Mouse (Mus musculus) hindbrain, postnatal 0 days (tissue): ENCODE data around the gene Mtf2. TPM values are rescaled to one million over a fixed set of nuclear protein-coding genes. Genes with fewer than 3 reads are reported as not detected.
"Not testable (repeated sequence)": the region's sequence is repeated elsewhere in the genome, so short reads cannot be mapped to it uniquely, and the experiment has no call there.

Experiments used
- ATAC-seq: fragments of 200-750 bp; cut with Nextera tagmentation; 2 replicates; pipeline ENCODE4 v1.8.0; 2017; ENCODE audit warnings: mild to moderate bottlenecking, moderate TSS enrichment, moderate library complexity
- DNase-seq: peaks from one replicate; pipeline ENCODE4 v3.0.0-alpha.2; 2015; ENCODE audit warnings: low spot score
- H3K27ac ChIP-seq: fragments of 300-500 bp; sonication (generic); 2 replicates; pipeline ENCODE4 v1.5.1; 2014; ENCODE audit warnings: mild to moderate bottlenecking
- H3K27me3 ChIP-seq: fragments of 300-500 bp; sonication (generic); 2 replicates; pipeline ENCODE4 v1.6.1; 2014; ENCODE audit warnings: low read length, mixed read lengths; ENCODE audit not compliant: insufficient read depth
- H3K36me3 ChIP-seq: fragments of 300-500 bp; sonication (generic); 2 replicates; pipeline ENCODE4 v1.6.1; 2014; ENCODE audit warnings: low read length, mixed read lengths; ENCODE audit not compliant: insufficient read depth
- H3K4me1 ChIP-seq: fragments of 300-500 bp; sonication (generic); 2 replicates; pipeline ENCODE4 v1.6.1; 2014; ENCODE audit warnings: antibody characterized with exemption, low read length, mixed read lengths; ENCODE audit not compliant: insufficient read depth
- H3K4me2 ChIP-seq: fragments of 300-500 bp; sonication (generic); 2 replicates; pipeline ENCODE4 v1.6.1; 2014; ENCODE audit warnings: low read depth, mild to moderate bottlenecking, low read length, moderate library complexity, mixed read lengths
- H3K4me3 ChIP-seq: fragments of 300-500 bp; sonication (generic); 2 replicates; pipeline ENCODE4 v1.5.1; 2014; ENCODE audit warnings: low read length
- H3K9ac ChIP-seq: fragments of 300-500 bp; sonication (generic); replicated peaks from 2 replicates; pipeline ENCODE4 v1.6.1; 2014; ENCODE audit warnings: mild to moderate bottlenecking, low read length, moderate library complexity, mixed read lengths
- H3K9me3 ChIP-seq: fragments of 300-500 bp; sonication (generic); 2 replicates; pipeline ENCODE4 v1.6.1; 2016; ENCODE audit warnings: low read length, mixed read lengths
- CTCF ChIP-seq: IDR thresholded peaks from 2 replicates; pipeline ENCODE4 v1.5.1; 2016; ENCODE audit warnings: antibody characterized with exemption, control low read depth, low read depth
- WGBS: fragments of 180-500 bp; shearing (Covaris S2); extraction: QIAGEN DNeasy Blood & Tissue Kit; methylation state at CpG from one replicate; pipeline ENCODE4 v1.1.7; 2014; 5-methylcytosine and 5-hydroxymethylcytosine counted together
- polyA plus RNA-seq: library from polyadenylated mRNA; unstranded; fragments of >200 nt; fragmentation: Nextera tagmentation; extraction: Ambion mirVana; gene quantifications from 2 replicates; pipeline ENCODE4 v1.2.1, GENCODE M21; 2015
- total RNA-seq: library from RNA; depleted of rRNA; stranded (reverse); fragments of >200 nt; gene quantifications from 2 replicates; pipeline ENCODE4 v1.2.3, GENCODE M21; 2014

Gene Mtf2
- total and polyA plus RNA-seq, 2 experiments from 2014 or later, result 36.0 to 48.7 TPM

- Histone ChIP-seq H3K9me3 (no peaks in the 10 kb centered on the region), H3K4me3 (no peak overlapping the region), H3K4me1 (no peaks in the 10 kb centered on the region), H3K36me3 (peaks cover 5% of the 10 kb centered on the region; the same call in 1 of the 2 replicates), H3K9ac (no peak overlapping the region), H3K4me2 (no peak overlapping the region), H3K27me3 (no peaks in the 10 kb centered on the region), H3K27ac (no peak overlapping the region)
- TF ChIP-seq CTCF, result no peak
- WGBS, result 65% methylated on average over 6 of the region's 6 CpGs
- DNase-seq, result no peak
- no peak for ATAC-seq
These were observed 11.5 kb downstream of the Mtf2 start for GRCm38 (mm10) chr5:108076833-108077540.

GRCm38 (mm10) chr5:108079603-108080002 lies 14.1 kb downstream of the Mtf2 start:
- no peak for ATAC-seq
- H3K27me3 ChIP-seq, result no peaks in the 10 kb centered on the region
- peaks cover 4% of the 10 kb centered on the region; the same call in 1 of the 2 replicates for H3K36me3 ChIP-seq

GRCm38 (mm10) chr5:108082380-108082779 lies 16.9 kb downstream of the Mtf2 start:
- DNase-seq, result peak; percentile 42
- peak; percentile 57 for TF ChIP-seq CTCF
- ATAC-seq, result no peak
- H3K27ac ChIP-seq, result no peak overlapping the region
- no peaks in the 10 kb centered on the region for H3K27me3 ChIP-seq
- H3K4me2 ChIP-seq, result no peak overlapping the region
- H3K9me3 ChIP-seq, result no peaks in the 10 kb centered on the region
- no peak overlapping the region for H3K4me3 ChIP-seq
- no peaks in the 10 kb centered on the region for H3K4me1 ChIP-seq
- WGBS, result 42% methylated on average over 2 of the region's 2 CpGs
- no peak overlapping the region for H3K9ac ChIP-seq
- peaks cover 11% of the 10 kb centered on the region for H3K36me3 ChIP-seq

More at GRCm38 (mm10) chr5:108079603-108080002, 14.1 kb downstream of the Mtf2 start:
- Histone ChIP-seq H3K4me2 (no peak overlapping the region), H3K4me1 (no peaks in the 10 kb centered on the region), H3K9ac (no peak overlapping the region), H3K4me3 (no peak overlapping the region), H3K9me3 (no peaks in the 10 kb centered on the region), H3K27ac (no peak overlapping the region)
- no peak for TF ChIP-seq CTCF
- no peak for DNase-seq

GRCm38 (mm10) chr5:108085440-108085839 lies 20.0 kb downstream of the Mtf2 start:
- Histone ChIP-seq H3K4me1 (no peaks in the 10 kb centered on the region), H3K27me3 (no peaks in the 10 kb centered on the region), H3K27ac (no peak overlapping the region), H3K9me3 (no peaks in the 10 kb centered on the region), H3K9ac (no peak overlapping the region), H3K4me2 (no peak overlapping the region), H3K36me3 (peaks cover 20% of the 10 kb centered on the region), H3K4me3 (no peak overlapping the region)
- TF ChIP-seq CTCF, result peak; percentile 29; the same call in 1 of the 2 replicates
- WGBS, result 96% methylated on average over 2 of the region's 2 CpGs
- ATAC-seq, result no peak
- no peak for DNase-seq

GRCm38 (mm10) chr5:108092731-108093130 lies 27.3 kb downstream of the Mtf2 start:
- DNase-seq, H3K27me3 ChIP-seq, H3K4me3 ChIP-seq, H3K9ac ChIP-seq, H3K27ac ChIP-seq, H3K4me2 ChIP-seq, H3K9me3 ChIP-seq, H3K4me1 ChIP-seq, ATAC-seq: not testable (repeated sequence)
- 95% methylated on average over 8 of the region's 8 CpGs for WGBS
- peaks cover 31% of the 10 kb centered on the region for H3K36me3 ChIP-seq

- Histone ChIP-seq H3K4me2 (no peak overlapping the region), H3K4me1 (no peaks in the 10 kb centered on the region), H3K27me3 (no peaks in the 10 kb centered on the region), H3K9ac (no peak overlapping the region), H3K27ac (no peak overlapping the region), H3K9me3 (no peaks in the 10 kb centered on the region), H3K36me3 (peaks cover 34% of the 10 kb centered on the region), H3K4me3 (no peak overlapping the region)
- DNase-seq (no peak), ATAC-seq (no peak)
- 89% methylated on average over 3 of the region's 3 CpGs for WGBS
- no peak for TF ChIP-seq CTCF
These were observed 32.2 kb downstream of the Mtf2 start for GRCm38 (mm10) chr5:108097676-108098075.

- no peak overlapping the region for H3K4me3 ChIP-seq
- DNase-seq (peak; percentile 11), ATAC-seq (no peak)
- no peaks in the 10 kb centered on the region for H3K27me3 ChIP-seq
- H3K4me2 ChIP-seq, result no peak overlapping the region
- no peak for TF ChIP-seq CTCF
- H3K9ac ChIP-seq, result no peak overlapping the region
- peaks cover 38% of the 10 kb centered on the region for H3K36me3 ChIP-seq
- H3K27ac ChIP-seq, result no peak overlapping the region
- H3K9me3 ChIP-seq, result no peaks in the 10 kb centered on the region
- H3K4me1 ChIP-seq, result no peaks in the 10 kb centered on the region
These were observed 34.7 kb downstream of the Mtf2 start for GRCm38 (mm10) chr5:108100196-108100595.
